Mouse (Mus musculus): ENCODE measurements around the gene Aktip.

Aktip gene

DNA sequence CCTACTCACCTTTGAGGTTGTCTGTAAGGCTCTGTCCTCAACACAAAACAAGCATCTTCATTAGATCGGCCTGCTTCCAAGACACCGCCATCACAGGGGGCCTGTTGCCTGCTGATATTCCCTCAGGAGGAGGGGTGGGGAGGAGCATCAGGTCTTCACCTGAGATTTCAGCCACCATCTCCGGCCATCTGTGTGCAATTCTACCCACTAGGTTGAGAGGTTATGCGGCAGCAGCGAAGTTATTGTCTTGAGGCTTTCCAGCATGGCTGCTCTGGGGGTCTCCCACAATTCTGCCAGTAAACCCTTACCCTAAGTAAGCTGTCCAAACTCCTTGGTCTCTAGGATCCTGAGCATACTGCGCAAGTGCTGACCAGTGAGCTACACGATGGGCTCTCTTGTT is at the start of gene Aktip:
TSS of gene Aktip (minus strand) at position 101 of the 400 bp plus-strand sequence.
- no peak for DNase-seq (ENCODE audit: low spot score in 2 of 2)

DNA sequence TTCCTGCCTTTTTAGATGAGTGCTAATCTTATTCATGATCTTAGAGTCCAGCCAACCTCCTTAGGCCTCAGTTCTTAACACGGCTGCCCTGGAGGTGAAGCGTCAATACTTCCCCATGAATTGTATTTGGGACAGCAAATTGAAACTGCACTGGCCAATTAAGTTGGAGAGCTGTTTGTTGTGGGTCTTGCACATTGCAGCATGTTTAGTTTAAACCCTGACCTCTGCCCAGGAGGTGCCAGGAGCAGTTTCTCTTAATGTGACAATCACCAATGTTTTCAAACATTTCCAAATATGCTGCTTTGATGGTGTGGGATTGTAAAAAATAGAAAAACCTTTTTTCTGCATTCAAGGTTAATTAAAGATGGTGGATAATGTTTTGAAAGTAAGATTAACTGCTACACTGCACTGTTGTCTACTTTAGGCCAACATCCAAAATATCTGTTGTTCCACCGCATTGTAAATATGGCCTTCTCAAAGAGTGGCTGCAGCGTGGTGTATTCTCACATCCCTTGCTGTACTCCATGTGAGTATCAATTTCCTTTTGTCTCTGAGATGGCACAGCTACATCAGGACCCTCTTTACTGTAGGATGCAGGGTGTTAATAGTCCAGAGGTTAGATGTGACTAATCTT is 46.2 kb upstream of the Aktip start:
- DNase-seq (ENCODE audit: low spot score in 2 of 2): no peak

DNA sequence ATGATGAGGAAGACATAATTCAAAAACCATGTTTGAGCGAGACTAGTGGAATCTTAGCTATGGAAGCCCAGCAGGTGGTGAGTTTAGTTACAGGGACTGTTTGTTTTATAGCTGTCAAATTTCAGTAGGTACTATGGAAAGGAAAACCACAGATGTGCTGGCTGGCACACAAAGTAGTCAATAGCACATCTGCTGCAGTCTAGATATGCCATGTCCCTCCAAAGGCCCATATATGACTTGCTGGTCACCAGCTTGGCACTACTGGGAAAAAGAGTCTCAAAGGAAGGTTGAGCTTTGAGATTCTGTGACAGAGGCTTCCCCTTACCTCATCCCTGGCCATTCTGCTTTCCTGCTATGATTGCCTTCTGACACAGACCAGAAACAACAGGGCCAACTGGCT is 42.9 kb upstream of the Aktip start:
- DNase-seq (ENCODE audit: low spot score in 2 of 2): no peak

DNA sequence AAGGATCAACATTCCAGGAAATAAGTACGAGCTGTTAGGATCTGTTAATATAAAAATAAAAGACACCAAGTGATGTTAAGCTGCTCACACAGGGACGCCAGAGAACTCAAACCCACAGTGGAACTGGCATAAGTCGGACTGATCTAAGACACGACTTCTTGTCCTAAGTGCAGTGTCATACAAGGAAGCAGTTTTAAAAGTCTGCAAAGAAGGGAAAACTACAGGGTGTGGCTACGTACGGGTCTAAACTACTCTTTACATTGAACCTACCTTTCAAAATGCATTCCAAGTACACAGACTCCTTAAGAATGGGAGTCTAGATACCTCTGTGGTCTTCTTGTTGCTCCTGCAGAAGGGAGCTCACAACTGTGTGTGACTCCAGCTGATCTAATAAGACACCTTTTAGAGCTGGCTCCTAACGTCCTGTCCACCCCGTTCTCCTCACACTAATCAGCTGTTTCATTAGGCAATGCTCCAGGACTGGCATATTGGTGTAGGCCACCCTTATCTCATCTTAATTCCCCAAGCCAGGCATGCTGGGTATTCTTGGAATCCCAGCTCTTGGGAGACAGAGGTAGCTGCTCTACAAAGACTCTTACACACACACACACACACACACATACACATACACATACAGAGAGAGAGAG is 42.2 kb upstream of the Aktip start:
- DNase-seq (ENCODE audit: low spot score in 2 of 2): no peak

DNA sequence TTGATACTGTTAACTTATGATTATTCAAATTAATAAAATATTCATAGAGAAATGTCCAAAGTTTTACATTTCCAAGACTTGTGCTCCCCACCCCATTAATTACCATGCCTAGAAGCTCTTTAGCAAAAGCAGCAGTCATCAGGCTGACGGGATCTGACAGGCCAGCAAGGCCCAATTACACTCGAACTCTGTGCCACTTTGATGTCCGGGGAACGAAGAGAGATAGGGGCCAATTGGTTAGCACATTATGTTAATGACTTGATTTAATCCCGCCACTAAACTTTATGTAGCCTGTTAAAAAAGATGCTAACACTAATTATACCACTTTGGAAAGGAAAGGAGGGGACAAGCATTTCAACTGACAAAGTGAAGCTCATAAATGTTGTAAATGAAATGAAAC is 41.6 kb upstream of the Aktip start:
- DNase-seq (ENCODE audit: low spot score in 2 of 2): no peak

DNA sequence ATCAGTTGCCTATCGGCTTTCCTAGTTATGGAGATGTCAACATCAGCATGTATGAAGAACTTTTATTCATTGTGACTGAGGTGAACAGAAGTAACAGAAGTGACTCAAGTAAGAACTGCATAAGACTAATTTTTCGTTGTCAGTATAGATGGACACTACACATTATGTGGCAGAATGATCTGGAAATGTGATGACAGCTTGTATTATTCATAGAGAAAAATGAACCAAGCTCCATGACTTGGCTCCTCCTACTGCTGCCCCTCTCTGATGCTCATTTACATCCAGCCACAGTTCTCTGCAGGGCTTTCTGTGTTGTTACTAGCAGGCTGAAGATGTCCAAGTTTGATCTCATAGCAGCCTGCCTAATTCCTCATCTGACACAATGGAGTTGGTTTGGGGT is 37.4 kb upstream of the Aktip start:
- DNase-seq (ENCODE audit: low spot score in 2 of 2): no peak

DNA sequence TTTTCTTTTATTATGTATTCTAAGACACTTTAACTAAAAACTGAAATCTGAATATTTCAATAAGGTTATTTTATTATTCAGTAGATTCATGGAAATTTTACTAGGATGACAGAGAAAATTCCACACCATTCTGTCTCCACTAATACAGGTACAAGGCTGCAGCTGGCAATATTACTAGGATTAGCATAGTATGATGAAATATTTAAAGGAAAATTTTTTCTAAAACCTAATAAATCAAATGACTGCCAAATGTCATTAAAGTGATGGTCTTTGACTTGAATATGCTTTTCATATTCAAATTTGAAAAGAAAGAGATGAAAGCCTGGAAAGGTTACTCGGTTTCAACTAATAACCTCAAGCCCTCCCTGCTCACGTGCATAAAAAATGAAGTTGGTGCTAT is 34.3 kb upstream of the Aktip start:
- DNase-seq (ENCODE audit: low spot score in 2 of 2): no peak

DNA sequence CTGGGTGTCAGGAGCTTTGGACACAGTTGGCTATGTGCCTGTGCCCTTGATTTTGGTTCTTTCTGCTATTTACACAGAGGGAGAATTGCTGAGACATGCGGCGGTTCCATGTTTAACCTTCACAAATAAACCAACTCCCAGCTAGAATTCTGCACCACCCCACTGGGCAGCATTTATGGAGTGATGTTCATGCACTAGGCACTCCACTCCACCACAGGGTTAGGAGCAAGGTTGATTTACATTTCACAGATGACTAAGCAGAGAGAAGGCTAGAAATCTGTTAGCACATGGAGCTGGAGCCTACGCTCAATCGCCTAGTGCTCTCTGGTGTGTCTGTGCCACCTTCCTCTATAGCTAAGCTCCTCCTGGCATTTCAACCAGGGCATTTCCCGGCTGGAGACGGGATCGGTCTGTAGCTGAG is 27.7 kb upstream of the Aktip start:
- DNase-seq (ENCODE audit: low spot score in 2 of 2): no peak

DNA sequence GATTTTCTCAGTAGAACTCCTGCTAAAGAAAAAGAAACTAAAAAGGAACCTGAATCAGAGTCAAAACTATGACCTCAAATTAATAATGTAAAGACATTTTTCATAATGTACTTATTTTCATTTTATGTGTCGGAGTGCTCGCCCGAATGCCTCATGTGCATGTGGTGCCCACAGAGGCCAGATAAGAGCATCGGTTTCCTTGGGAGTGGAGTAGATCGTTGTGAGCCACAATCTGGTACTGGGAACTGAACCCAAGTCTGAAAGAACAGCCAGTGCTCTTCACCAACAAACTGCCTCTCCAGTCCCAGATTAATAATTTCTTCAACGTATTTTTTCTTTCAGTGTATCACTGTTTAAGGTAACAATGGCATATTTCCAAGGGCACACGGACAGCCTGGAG is 24.5 kb upstream of the Aktip start:
- no peak for DNase-seq (ENCODE audit: low spot score in 2 of 2)

DNA sequence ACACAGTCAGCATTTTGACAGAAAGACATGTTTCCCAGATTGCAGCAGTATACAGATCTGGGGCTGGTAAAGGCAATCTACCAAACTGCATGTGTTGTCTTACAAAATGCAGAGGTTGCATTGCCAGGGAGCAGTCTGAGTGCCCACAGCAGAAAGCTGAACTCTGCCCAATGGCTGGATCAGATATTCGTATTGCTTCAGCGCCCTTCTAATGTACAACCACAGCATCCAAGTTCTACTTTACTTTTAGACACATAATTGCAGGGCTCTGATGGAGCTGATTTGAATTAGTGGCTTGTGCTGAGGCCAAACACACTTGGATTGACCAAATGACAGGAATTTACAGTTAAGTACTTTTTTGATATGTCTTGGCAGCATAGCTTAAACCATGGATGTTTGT is 22.1 kb upstream of the Aktip start:
- DNase-seq (ENCODE audit: low spot score in 2 of 2): no peak

DNA sequence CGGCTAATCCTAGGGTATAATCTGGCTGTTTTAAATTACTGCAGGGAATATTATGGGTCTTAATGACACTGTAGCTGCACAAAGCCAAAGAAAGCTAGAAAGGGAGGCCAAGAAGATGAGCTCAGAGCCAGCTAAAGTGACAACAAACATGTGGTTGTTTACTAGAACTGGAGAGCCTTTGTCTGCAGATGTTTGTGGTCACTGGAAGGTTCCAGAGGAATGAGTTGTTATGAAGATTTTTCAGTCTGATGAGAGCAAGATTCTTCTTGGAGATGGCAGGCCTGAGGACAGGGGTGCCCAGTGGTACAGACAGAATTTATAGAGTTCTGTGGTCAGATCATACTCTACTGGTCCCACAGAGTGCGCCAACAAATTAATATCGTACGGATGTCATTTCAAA is 18.5 kb upstream of the Aktip start:
- no peak for DNase-seq (ENCODE audit: low spot score in 2 of 2)

DNA sequence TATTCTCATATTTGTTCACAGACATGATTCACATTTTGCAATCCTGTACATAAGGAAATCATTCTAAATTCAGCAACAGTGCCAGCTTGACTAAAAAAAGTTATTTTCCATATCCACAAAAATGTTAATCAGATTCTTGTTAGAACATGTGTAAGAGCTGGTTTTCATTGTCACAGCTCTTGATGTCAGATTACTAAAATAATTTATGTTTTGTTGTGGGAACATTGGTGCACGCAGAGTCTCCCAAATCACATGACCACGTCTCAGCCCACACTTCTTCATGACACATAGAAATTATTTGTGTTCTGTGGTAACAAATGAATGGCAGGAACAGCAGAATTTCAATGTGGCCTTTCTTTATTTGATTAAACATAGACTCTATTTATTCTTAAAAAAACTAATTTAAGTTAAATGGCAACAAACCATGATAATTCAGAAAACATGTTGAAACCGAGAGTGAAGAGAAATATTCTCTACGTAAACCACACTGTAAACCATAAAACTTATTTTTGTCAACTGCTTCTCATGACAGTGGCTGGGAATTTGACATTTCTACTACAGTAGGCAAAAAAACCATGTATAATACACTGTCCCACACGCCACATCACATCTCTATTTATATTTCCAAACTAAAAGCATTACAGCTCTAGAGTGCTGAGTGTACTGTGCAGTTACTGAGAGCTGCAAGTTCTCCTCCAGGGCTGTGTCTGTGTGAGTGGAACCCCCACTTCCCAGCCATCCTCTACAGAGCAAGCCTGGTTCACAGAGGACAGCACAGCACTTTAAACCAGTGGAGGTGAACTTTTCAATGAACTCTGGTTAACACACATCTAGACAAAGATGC is 17.5 kb upstream of the Aktip start:
- no peak for DNase-seq (ENCODE audit: low spot score in 2 of 2)

DNA sequence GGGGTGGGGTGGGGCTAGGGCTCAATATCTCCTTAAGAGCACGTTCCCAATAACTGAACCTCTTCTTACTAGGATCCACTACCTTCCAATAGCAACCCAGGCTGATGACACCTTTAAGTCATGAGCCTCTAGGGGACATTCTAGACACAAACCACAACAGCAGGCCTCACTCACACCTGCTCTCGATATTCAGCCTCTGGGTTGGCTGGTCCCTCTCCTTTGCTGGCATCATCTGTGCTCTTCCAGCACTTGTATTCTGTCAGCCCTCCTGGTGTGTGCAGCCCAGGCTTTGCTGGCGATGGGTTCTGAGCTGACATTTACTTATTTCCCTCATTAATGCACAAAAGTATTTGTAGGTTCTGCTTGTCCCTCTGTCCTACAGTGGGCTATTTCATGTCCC is 14.5 kb upstream of the Aktip start:
- no peak for DNase-seq (ENCODE audit: low spot score in 2 of 2)

DNA sequence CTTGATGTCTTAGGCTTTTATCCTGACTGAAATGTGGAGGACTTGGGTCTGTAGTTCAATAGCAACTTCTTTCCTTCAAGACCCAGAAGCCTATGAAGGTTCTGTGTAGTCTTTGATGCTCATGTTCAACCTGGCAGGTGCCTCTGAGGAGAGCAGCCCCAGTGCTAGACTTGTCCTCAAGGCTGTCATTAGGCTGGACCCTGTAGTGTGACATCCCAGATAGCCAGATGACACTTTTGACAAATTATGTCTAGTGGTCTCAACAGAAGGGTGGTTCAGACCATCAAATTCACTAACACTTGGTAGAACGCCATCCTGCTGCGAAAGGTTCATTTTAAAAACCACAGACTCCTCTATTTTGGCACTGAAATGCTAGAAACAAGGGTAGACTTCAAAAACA is 13.2 kb upstream of the Aktip start:
- no peak for DNase-seq (ENCODE audit: low spot score in 2 of 2)

DNA sequence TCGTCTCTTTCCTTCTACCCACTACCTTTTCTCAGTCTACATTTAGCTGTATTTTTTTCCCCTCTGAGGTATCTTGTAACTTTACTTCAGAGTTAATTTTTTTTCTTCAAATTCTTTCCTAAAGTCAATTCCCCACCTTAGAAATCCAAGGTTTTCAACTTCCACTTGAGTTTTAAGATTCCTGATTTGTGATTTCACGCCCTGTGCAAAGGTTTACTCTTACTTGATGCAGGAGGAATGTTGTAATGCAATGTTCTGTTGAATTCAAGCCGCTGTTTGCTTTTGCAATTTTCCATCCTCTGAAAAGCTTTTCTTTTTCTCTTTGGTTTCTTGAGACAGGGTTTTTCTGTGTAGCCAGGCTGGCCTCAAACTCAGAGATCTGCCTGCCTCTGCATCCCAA is 9.9 kb upstream of the Aktip start:
- DNase-seq (ENCODE audit: low spot score in 2 of 2): no peak

DNA sequence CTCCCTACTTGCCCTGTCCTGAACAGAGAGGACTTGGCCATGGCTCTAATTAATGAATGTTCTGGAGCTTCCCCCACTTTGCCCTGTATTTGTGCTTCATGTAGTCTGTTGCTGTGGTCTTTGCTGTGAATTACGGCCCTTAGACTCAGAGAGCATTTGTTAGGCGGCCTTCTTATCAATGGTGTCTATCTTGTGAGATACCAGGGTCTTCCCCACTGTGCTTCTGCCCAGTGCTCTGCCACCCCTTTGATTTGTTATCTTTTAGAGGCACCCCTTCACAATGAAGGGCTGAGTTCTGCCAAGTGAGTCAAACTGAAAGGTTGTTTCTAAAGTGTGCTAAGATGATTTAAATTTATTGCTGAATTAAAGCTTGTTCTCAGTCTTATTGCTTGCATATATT is 7.9 kb upstream of the Aktip start:
- DNase-seq (ENCODE audit: low spot score in 2 of 2): no peak

DNA sequence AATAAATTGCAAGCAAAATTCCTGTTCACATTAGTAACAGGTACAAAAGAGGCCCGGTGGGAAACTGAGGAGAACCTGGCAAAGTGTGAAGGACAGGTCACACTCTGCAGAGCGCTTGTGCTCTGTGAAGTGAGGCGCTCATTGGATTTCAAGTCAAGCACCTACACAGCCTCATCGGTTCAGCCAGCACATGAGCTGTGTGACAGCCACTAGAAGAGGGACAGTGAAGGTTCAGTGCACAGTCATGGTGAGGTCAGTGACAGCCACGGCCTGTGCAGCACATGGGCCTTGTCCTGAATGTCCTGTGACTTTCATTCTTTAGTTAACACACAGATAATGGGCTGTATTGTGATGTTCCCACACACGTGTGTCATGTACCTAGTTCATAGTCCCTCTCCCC is 6.1 kb upstream of the Aktip start:
- DNase-seq (ENCODE audit: low spot score in 2 of 2): no peak

DNA sequence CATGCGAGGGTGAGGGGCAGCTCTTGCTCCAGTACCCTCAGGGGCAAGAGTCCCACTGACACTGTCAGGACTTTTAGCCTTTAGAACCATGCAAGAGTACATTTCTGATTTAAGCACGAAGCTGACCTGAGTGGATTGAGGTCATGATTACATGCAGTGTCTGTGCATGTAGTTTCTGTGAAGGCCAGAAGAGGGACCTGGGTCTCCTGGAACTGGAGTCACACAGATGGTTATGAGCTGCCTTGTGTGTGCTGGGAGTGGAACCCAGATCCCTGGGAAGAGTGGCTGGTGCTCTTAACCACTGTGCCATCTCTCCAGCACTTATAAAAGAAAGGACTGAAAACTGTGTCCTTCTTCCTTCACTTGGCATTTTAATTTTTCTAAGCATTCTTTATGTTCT is 1.4 kb upstream of the Aktip start:
- DNase-seq (ENCODE audit: low spot score in 2 of 2): no peak

DNA sequence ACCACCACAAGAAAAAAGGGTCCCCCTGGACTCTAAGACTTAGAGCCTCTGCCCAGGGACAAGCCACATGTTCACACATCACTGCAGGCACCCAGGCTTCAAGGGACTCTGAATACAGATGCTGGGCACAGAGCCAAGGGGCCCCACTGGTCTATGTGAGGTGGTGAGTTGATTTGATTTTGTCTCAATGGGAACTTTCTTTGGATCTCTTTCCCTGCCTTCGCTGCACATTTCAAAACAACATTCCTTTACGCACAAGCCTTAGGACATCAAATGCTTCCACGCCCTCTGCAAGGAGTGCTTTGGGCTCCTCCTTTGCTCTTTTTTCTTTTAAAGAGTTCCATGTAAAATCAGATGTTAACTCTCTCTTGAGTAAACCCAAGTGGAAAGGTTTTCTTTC is 1.7 kb downstream of the Aktip start:
- no peak for DNase-seq (ENCODE audit: low spot score in 2 of 2)

DNA sequence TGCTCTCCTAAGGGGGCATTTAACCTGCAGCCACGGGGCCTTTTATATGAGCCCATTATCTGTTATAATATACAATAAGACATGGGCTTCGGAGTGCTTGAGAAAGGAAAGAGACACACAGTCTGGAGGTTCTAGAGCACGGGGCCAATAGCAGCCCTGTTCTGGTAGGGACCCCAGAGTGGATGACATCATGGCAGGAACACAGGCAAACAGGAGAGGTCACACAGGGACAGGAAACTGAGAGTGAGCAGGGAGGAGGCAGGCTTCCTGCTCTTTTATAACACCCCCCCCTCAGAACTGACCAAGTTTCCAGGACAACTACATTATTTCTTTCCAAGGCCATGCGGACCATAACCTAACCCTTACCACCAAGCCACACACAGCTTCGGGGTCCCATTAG is 2.5 kb downstream of the Aktip start:
- no peak for DNase-seq (ENCODE audit: low spot score in 2 of 2)

DNA sequence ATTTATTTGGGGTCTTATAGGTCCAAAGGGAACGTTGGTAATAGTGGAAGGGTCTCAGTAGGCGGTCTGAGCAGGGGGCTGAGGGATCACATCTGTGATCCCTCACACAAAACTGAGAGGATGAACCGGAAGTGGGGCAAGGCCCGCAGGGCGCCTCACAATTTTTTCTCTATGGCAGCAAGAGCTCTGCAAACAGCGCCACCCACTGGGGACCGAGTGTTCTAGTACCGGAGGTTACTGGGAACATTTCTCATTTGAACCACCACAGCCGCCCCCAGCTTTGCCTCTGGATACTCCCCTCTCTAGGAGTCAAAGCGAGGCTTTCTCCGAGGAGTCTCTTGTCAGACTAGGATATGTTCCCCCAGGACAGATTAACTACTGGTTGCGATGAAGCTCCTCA is 3.1 kb downstream of the Aktip start:
- no peak for DNase-seq (ENCODE audit: low spot score in 2 of 2)

DNA sequence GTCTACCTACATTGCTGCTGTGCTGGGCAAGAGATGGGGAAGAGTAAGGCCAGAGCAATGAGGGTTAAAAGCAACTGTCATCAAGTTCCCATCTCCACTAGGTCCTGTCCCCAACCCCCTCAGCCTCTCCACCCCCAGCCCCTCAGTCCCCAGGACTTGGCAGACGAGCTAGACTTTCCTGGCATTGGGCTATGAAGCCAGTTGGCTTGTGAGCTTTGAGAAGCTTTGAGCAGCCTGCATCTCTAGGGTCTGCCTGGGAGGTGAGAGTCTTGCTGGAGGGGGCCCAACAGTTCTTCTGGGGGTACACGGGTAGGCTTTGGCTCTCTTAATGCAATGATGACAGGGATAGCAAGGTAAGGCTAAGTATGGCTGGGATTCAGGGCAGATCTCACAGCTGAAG is 5.7 kb downstream of the Aktip start:
- DNase-seq (ENCODE audit: low spot score in 2 of 2): no peak

DNA sequence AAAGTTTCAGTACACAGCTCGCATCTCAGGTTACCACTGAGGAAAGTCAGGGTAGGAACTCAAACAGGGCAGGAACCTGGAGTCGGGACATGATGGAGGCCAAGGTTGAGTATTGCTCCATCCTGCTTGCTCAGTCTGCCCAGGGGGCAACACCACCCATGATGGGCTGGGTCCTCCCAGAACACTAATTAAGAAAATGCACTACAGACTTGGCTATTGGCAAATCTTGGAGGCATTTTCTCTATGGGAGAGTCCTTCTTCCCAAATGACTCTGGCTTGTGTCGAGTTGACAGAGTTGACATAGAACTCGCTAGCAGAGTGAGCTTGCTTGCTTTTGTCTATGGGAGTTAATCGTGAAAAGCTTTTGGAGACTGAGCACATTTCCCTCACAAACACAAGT is 6.8 kb downstream of the Aktip start:
- no peak for DNase-seq (ENCODE audit: low spot score in 2 of 2)
